Mouse (Mus musculus): ENCODE results near the gene Hsd3b7.

DNA sequence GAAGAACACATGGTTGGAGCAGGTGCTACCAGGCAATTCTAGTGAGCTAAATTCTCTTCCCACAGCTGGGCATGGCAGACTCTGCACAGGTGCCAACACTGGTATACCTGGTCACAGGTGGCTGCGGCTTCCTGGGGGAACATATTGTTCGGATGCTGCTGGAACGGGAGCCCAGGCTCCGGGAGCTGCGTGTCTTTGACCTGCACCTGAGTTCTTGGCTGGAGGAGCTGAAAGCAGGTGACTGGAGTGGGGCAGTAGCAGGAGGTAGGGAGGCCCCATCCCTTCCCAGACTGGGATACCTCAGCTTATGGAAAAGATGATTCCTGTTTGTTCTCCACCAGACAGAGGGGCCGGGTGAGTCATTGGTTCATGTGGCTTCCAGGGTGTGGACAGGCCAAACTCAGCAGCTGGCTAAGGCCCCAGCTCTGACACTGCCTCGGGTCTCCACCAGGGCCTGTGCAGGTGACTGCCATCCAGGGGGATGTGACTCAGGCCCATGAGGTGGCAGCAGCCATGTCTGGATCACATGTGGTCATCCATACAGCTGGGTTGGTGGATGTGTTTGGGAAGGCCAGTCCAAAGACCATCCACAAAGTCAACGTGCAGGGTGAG lies 712 bp downstream of the Hsd3b7 start:
- TF ChIP-seq CTCF (conservative IDR thresholded peaks at IDR 0.05; ENCODE audit: low read length), result no peak
- no peak for TF ChIP-seq POU5F1 (IDR thresholded peaks at IDR 0.05; ENCODE audit: borderline replicate concordance, low read length)
- no peak for TF ChIP-seq NANOG (IDR thresholded peaks at IDR 0.05; ENCODE audit: borderline replicate concordance, low read length)
